ENCODE assay signal across 17 mouse cellular contexts in the genomic region with DNA sequence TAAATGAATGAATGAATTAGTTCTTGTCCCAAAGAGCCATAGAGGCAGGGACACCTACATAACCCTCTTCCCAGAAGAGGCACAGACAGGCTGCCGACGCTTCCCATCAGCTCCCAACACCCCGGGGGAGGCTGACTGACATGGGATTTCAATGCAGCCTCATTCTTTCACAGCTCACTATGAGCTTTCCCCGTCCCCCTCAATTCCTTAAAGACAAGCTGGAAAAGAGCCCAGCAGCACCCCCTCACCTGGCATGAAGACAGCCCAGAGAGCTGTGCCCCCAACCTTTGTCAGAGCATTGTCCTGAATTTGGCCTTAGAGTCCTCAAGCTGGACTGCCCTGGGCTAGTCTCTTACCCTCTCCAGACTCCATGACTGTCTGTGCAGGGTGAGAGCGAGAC.
A peak's percentile ranks its signal among the peaks of the same experiment; 100 is the strongest.
DNase-seq lines count a peak whose midpoint lies in the region; ATAC-seq lines count a peak whose summit lies in the region.
"Had no signal": no experiment of that assay in that cellular context is flagged by ENCODE, and none has a peak within 500 bp of the region (broad histone marks: within the 10 kb centered on the region; RNA-seq: fewer than 3 reads in every experiment).

No protein-coding gene starts in this region.

- no peaks in the 10 kb centered on the region for H3K27me3 ChIP-seq in forebrain, embryonic 13.5 days
- no peaks in the 10 kb centered on the region for H3K27me3 ChIP-seq in forebrain, embryonic 12.5 days
- no peaks in the 10 kb centered on the region for H3K27me3 ChIP-seq in heart, embryonic 16.5 days (ENCODE audit: control insufficient read depth, insufficient read depth, low read length)
- H3K27me3 ChIP-seq in midbrain, embryonic 16.5 days (ENCODE audit: control insufficient read depth, insufficient read depth, low read depth, low read length): no peaks in the 10 kb centered on the region
- no peaks in the 10 kb centered on the region for H3K27me3 ChIP-seq in midbrain, embryonic 11.5 days (ENCODE audit: control insufficient read depth, insufficient read depth, low read length)
- peaks cover 3% of the 10 kb centered on the region; the same call in 1 of the 2 replicates for H3K27me3 ChIP-seq in limb, embryonic 10.5 days (ENCODE audit: low read depth, poor library complexity, severe bottlenecking)
- H3K27me3 ChIP-seq: liver, embryonic 15.5 days; neural tube, embryonic 15.5 days; stomach, embryonic 15.5 days had no signal

- H3K9me3 ChIP-seq in forebrain, embryonic 13.5 days (replicated peaks): no peaks in the 10 kb centered on the region
- no peaks in the 10 kb centered on the region for H3K9me3 ChIP-seq in forebrain, embryonic 12.5 days
- H3K9me3 ChIP-seq in heart, embryonic 16.5 days (replicated peaks; ENCODE audit: control insufficient read depth, low read length): no peaks in the 10 kb centered on the region
- no peaks in the 10 kb centered on the region for H3K9me3 ChIP-seq in midbrain, embryonic 16.5 days (replicated peaks; ENCODE audit: control insufficient read depth, low read length, poor library complexity, severe bottlenecking)
- no peaks in the 10 kb centered on the region for H3K9me3 ChIP-seq in midbrain, embryonic 11.5 days (ENCODE audit: control insufficient read depth, low read length)
- H3K9me3 ChIP-seq in limb, embryonic 10.5 days (replicated peaks): no peaks in the 10 kb centered on the region
- H3K9me3 ChIP-seq: liver, embryonic 15.5 days; megakaryocyte, embryonic 14.5 days; neural tube, embryonic 15.5 days; stomach, embryonic 15.5 days had no signal

- H3K9ac ChIP-seq in forebrain, embryonic 13.5 days: no peak overlapping the region
- H3K9ac ChIP-seq in forebrain, embryonic 12.5 days: no peak overlapping the region
- H3K9ac ChIP-seq in heart, embryonic 16.5 days (ENCODE audit: low read length): peak overlapping the region; percentile 15
- H3K9ac ChIP-seq in midbrain, embryonic 16.5 days (ENCODE audit: low read depth, low read length): no peak overlapping the region
- no peak overlapping the region for H3K9ac ChIP-seq in midbrain, embryonic 11.5 days (ENCODE audit: low read length)
- H3K9ac ChIP-seq: liver, embryonic 15.5 days; neural tube, embryonic 15.5 days; stomach, embryonic 15.5 days had no signal

- 18% methylated on average over 5 of the region's 5 CpGs for WGBS in forebrain, embryonic 13.5 days
- 46% methylated on average over 5 of the region's 5 CpGs for whole genome bisulfite sequencing in forebrain, embryonic 12.5 days
- 57% methylated on average over 5 of the region's 5 CpGs for WGBS in heart, embryonic 16.5 days
- WGBS in midbrain, embryonic 16.5 days: 32% methylated on average over 5 of the region's 5 CpGs
- 35% methylated on average over 5 of the region's 5 CpGs for WGBS in midbrain, embryonic 11.5 days
- WGBS in limb, embryonic 10.5 days: 73% methylated on average over 5 of the region's 5 CpGs

- H3K4me3 ChIP-seq in forebrain, embryonic 13.5 days: no peak overlapping the region
- H3K4me3 ChIP-seq in forebrain, embryonic 12.5 days (replicated peaks): no peak overlapping the region
- H3K4me3 ChIP-seq in heart, embryonic 16.5 days (ENCODE audit: low read length): no peak overlapping the region
- H3K4me3 ChIP-seq in midbrain, embryonic 16.5 days (ENCODE audit: low read depth, low read length): no peak overlapping the region
- H3K4me3 ChIP-seq in midbrain, embryonic 11.5 days (ENCODE audit: low read depth, low read length): no peak overlapping the region
- no peak overlapping the region for H3K4me3 ChIP-seq in limb, embryonic 10.5 days
- H3K4me3 ChIP-seq: liver, embryonic 15.5 days; megakaryocyte, embryonic 14.5 days; neural tube, embryonic 15.5 days; stomach, embryonic 15.5 days had no signal

- no peak for ATAC-seq in forebrain, embryonic 13.5 days
- ATAC-seq in forebrain, embryonic 12.5 days (ENCODE audit: low FRiP score): no peak
- no peak for ATAC-seq in heart, embryonic 16.5 days (replicated peaks; ENCODE audit: extremely low read depth, insufficient read depth, low FRiP score)
- no peak for ATAC-seq in midbrain, embryonic 16.5 days
- ATAC-seq in midbrain, embryonic 11.5 days (ENCODE audit: low FRiP score): no peak
- ATAC-seq: lung, postnatal 0 days had no signal

- DNase-seq in heart, adult 9 months (ENCODE audit: low spot score in 2 of 2): no peak
- DNase-seq in midbrain, embryonic 11.5 days (ENCODE audit: low spot score, missing footprints): no peak
- DNase-seq in limb, embryonic 10.5 days (ENCODE audit: low spot score): no peak
- DNase-seq in adrenal gland, postnatal 14 days: no peak
- DNase-seq: cerebellum, postnatal 14 days; gastrocnemius, postnatal 14 days; kidney, adult 2 months; kidney, postnatal 14 days had no signal

- H3K36me3 ChIP-seq in forebrain, embryonic 13.5 days (ENCODE audit: poor library complexity, severe bottlenecking): peaks cover 4% of the 10 kb centered on the region; the same call in 1 of the 2 replicates
- 0 out of 2 replicates have a peak, but pooled peaks cover 5% of the 10 kb centered on the region for H3K36me3 ChIP-seq in forebrain, embryonic 12.5 days (replicated peaks)
- H3K36me3 ChIP-seq in heart, embryonic 16.5 days (ENCODE audit: control insufficient read depth, insufficient read depth): 0 out of 2 replicates have a peak, but pooled peaks cover 4% of the 10 kb centered on the region
- H3K36me3 ChIP-seq in midbrain, embryonic 16.5 days (ENCODE audit: control insufficient read depth, insufficient read depth, low read length): no peaks in the 10 kb centered on the region
- H3K36me3 ChIP-seq in midbrain, embryonic 11.5 days (ENCODE audit: control insufficient read depth, insufficient read depth, low read length): no peaks in the 10 kb centered on the region
- H3K36me3 ChIP-seq in limb, embryonic 10.5 days: no peaks in the 10 kb centered on the region
- H3K36me3 ChIP-seq: liver, embryonic 15.5 days; neural tube, embryonic 15.5 days; stomach, embryonic 15.5 days had no signal

- H3K27ac ChIP-seq in forebrain, embryonic 13.5 days: peak overlapping the region; percentile 26; the same call in 1 of the 2 replicates
- no peak overlapping the region for H3K27ac ChIP-seq in forebrain, embryonic 12.5 days
- peak overlapping the region; percentile 65 for H3K27ac ChIP-seq in heart, embryonic 16.5 days (ENCODE audit: low read length)
- H3K27ac ChIP-seq in midbrain, embryonic 16.5 days (ENCODE audit: low read length): peak overlapping the region; percentile 31; the same call in 1 of the 2 replicates
- H3K27ac ChIP-seq in midbrain, embryonic 11.5 days (ENCODE audit: low read depth, low read length): no peak overlapping the region
- peak overlapping the region; percentile 38; the same call in 1 of the 2 replicates for H3K27ac ChIP-seq in limb, embryonic 10.5 days
- H3K27ac ChIP-seq: liver, embryonic 15.5 days; neural tube, embryonic 15.5 days; stomach, embryonic 15.5 days had no signal

- H3K4me1 ChIP-seq in forebrain, embryonic 13.5 days: peaks cover 54% of the 10 kb centered on the region
- H3K4me1 ChIP-seq in forebrain, embryonic 12.5 days: peaks cover 56% of the 10 kb centered on the region
- H3K4me1 ChIP-seq in heart, embryonic 16.5 days (ENCODE audit: control insufficient read depth, insufficient read depth, low read length): peaks cover 87% of the 10 kb centered on the region
- H3K4me1 ChIP-seq in midbrain, embryonic 16.5 days (ENCODE audit: control insufficient read depth, insufficient read depth, low read length): peaks cover 53% of the 10 kb centered on the region
- H3K4me1 ChIP-seq in midbrain, embryonic 11.5 days (ENCODE audit: control insufficient read depth, insufficient read depth, low read length): peaks cover 31% of the 10 kb centered on the region
- peaks cover 40% of the 10 kb centered on the region for H3K4me1 ChIP-seq in limb, embryonic 10.5 days
- H3K4me1 ChIP-seq: megakaryocyte, embryonic 14.5 days had no signal

- H3K4me2 ChIP-seq in forebrain, embryonic 13.5 days: no peak overlapping the region
- no peak overlapping the region for H3K4me2 ChIP-seq in forebrain, embryonic 12.5 days
- H3K4me2 ChIP-seq in heart, embryonic 16.5 days (ENCODE audit: low read depth, low read length): peak overlapping the region; percentile 9; the same call in 1 of the 2 replicates
- H3K4me2 ChIP-seq in midbrain, embryonic 16.5 days (ENCODE audit: low read length): no peak overlapping the region
- H3K4me2 ChIP-seq in midbrain, embryonic 11.5 days: no peak overlapping the region
- H3K4me2 ChIP-seq: liver, embryonic 15.5 days; neural tube, embryonic 15.5 days; stomach, embryonic 15.5 days had no signal

Comparison
In these comparisons a context has a peak if more than half of its experiments do, and no peak if none do; other contexts are left out.
1. H3K27ac ChIP-seq: peak in forebrain, embryonic 13.5 days (single experiment), heart, embryonic 16.5 days (single experiment), midbrain, embryonic 16.5 days (single experiment) and limb, embryonic 10.5 days (single experiment); none in forebrain, embryonic 12.5 days (single experiment) and midbrain, embryonic 11.5 days (single experiment).